Mouse (Mus musculus) heart, adult 11 months (tissue): Measurements from ENCODE around the gene Cobll1.

Experiments
- DNase-seq: peaks from one replicate; pipeline ENCODE4 v3.0.0; 2022

Gene Cobll1

GRCm38 (mm10) chr2:65195233-65196010 is 43.8 kb downstream of the Cobll1 start:
- peak; percentile 60 for DNase-seq

- peak; percentile 83 for DNase-seq
Measured at GRCm38 (mm10) chr2:65193091-65193795, 46.0 kb downstream of the Cobll1 start.

- peak; percentile 89 for DNase-seq
Measured at GRCm38 (mm10) chr2:65191398-65191797, 47.8 kb downstream of the Cobll1 start.

- peak; percentile 98 for DNase-seq
Measured at GRCm38 (mm10) chr2:65189346-65189745, 49.9 kb downstream of the Cobll1 start.

GRCm38 (mm10) chr2:65188585-65188984 is 50.6 kb downstream of the Cobll1 start:
- DNase-seq: peak; percentile 55

- DNase-seq: peak; percentile 55
Measured at GRCm38 (mm10) chr2:65187652-65188051, 51.6 kb downstream of the Cobll1 start.

- DNase-seq: peak; percentile 16
Measured at GRCm38 (mm10) chr2:65187164-65187563, 52.0 kb downstream of the Cobll1 start.

GRCm38 (mm10) chr2:65182747-65183146 is 56.5 kb downstream of the Cobll1 start:
- no peak for DNase-seq

- peak; percentile 74 for DNase-seq
Measured at GRCm38 (mm10) chr2:65181736-65182135, 57.5 kb downstream of the Cobll1 start.

GRCm38 (mm10) chr2:65181066-65181716 is 58.0 kb downstream of the Cobll1 start:
- peak; percentile 87 for DNase-seq

GRCm38 (mm10) chr2:65175645-65176044 is 63.6 kb downstream of the Cobll1 start:
- peak; percentile 68 for DNase-seq

- peak; percentile 28 for DNase-seq
Measured at GRCm38 (mm10) chr2:65172071-65172470, 67.1 kb downstream of the Cobll1 start.

GRCm38 (mm10) chr2:65171516-65171915 is 67.7 kb downstream of the Cobll1 start:
- peak; percentile 60 for DNase-seq

GRCm38 (mm10) chr2:65170693-65171456 is 68.3 kb downstream of the Cobll1 start:
- peak; percentile 59 for DNase-seq

GRCm38 (mm10) chr2:65170256-65170655 is 68.9 kb downstream of the Cobll1 start:
- peak; percentile 43 for DNase-seq

GRCm38 (mm10) chr2:65163990-65164389 is 75.2 kb downstream of the Cobll1 start:
- peak; percentile 54 for DNase-seq

GRCm38 (mm10) chr2:65162625-65163024 is 76.6 kb downstream of the Cobll1 start:
- peak; percentile 52 for DNase-seq

- DNase-seq: no peak
Measured at GRCm38 (mm10) chr2:65161715-65162114, 77.5 kb downstream of the Cobll1 start.

GRCm38 (mm10) chr2:65157981-65158651 is 81.1 kb downstream of the Cobll1 start:
- DNase-seq: peak; percentile 58

- DNase-seq: peak; percentile 74
Measured at GRCm38 (mm10) chr2:65157325-65157724, 81.9 kb downstream of the Cobll1 start.

- peak; percentile 24 for DNase-seq
Measured at GRCm38 (mm10) chr2:65148928-65149327, 90.3 kb downstream of the Cobll1 start.

GRCm38 (mm10) chr2:65147431-65147830 is 91.8 kb downstream of the Cobll1 start:
- peak; percentile 42 for DNase-seq
